ENCODE assay signal across 9 mouse cellular contexts in the genomic region with DNA sequence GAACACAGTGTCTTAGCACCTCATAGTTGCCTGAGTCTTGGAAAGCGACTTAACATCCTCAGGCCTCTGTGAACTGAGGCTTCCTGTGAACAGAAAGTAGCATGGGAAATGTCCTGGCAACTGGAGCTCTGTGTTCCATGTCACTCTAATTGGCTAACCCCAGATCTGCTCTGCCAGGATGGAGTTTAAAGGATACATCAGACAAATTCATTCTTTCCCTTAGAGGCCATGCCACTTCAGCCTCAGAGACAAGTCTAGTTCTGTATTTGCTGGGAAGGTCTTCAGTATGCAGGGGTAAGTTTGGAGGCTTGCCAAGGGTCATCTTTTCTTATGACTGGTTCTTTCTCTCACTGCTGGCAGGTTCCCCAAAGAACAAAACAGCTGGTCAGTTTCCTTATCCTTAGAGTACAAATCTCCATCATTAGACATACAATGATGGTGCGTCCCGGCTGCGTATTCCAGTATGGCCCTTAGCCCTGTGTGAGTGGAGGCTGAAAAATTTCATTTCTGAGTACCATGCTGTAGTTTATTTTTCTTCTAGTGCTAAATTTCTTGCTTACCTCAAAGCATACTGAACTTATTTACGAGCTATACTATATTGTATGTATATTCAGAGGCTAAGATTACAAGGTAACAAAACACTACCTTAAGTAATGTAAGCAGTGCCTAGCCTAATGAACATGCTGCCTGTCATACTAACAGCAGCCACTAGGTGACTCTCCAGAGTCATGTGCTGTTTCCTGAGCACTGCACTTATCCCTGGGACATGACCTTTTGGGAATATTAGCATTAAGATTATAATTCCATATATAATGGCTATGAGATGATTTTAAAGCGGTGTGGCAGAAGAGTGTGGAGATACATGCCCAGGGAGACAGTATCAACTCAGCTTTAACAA. TPM values are rescaled to one million over a fixed set of nuclear protein-coding genes. Genes with fewer than 3 reads are reported as not detected.
DNase-seq lines count a peak whose midpoint lies in the region; ATAC-seq lines count a peak whose summit lies in the region.
"Had no signal": no experiment of that assay in that cellular context is flagged by ENCODE, and none has a peak within 500 bp of the region (broad histone marks: within the 10 kb centered on the region; RNA-seq: fewer than 3 reads in every experiment).

No protein-coding gene starts in this region.

- H3K27me3 ChIP-seq in embryonic facial prominence, embryonic 12.5 days = no peaks in the 10 kb centered on the region
- no peaks in the 10 kb centered on the region for H3K27me3 ChIP-seq in heart, embryonic 16.5 days (ENCODE audit: control insufficient read depth, insufficient read depth, low read length)
- no peaks in the 10 kb centered on the region for H3K27me3 ChIP-seq in liver, embryonic 13.5 days
- H3K27me3 ChIP-seq in neural tube, embryonic 11.5 days (ENCODE audit: control insufficient read depth, insufficient read depth, low read length) = no peaks in the 10 kb centered on the region

- H3K27ac ChIP-seq in ES-E14 (ENCODE audit: insufficient read depth, low read depth, low read length, poor library complexity, severe bottlenecking) = no peak overlapping the region
- no peak overlapping the region for H3K27ac ChIP-seq in embryonic facial prominence, embryonic 12.5 days
- H3K27ac ChIP-seq in heart, embryonic 16.5 days (ENCODE audit: low read length) = peak overlapping the region; percentile 37; the same call in 1 of the 2 replicates
- no peak overlapping the region for H3K27ac ChIP-seq in liver, embryonic 13.5 days
- no peak overlapping the region for H3K27ac ChIP-seq in neural tube, embryonic 11.5 days (ENCODE audit: low read depth, low read length)

- no peaks in the 10 kb centered on the region for H3K4me1 ChIP-seq in ES-E14 (ENCODE audit: control insufficient read depth in 2 of 2, insufficient read depth in 2 of 2, low read length in 2 of 2, poor library complexity in 1 of 2)
- no peaks in the 10 kb centered on the region for H3K4me1 ChIP-seq in embryonic facial prominence, embryonic 12.5 days
- H3K4me1 ChIP-seq in heart, embryonic 16.5 days (ENCODE audit: control insufficient read depth, insufficient read depth, low read length) = peaks cover 5% of the 10 kb centered on the region
- H3K4me1 ChIP-seq in liver, embryonic 13.5 days (replicated peaks) = no peaks in the 10 kb centered on the region
- no peaks in the 10 kb centered on the region for H3K4me1 ChIP-seq in neural tube, embryonic 11.5 days (ENCODE audit: control insufficient read depth, insufficient read depth, low read length)

- peak; percentile 52 for DNase-seq in ES-E14 (ENCODE audit: low read depth, low spot score)
- peak; percentile 53 for DNase-seq in adrenal gland, postnatal 25 days
- DNase-seq in kidney, postnatal 10 days = peak; percentile 84
- no peak for DNase-seq in liver, embryonic 13.5 days
- peak; percentile 56 for DNase-seq in neural tube, embryonic 11.5 days (ENCODE audit: low spot score)
- peak; percentile 50 for DNase-seq in thymus, postnatal 0 days (ENCODE audit: low spot score)

- ATAC-seq in embryonic facial prominence, embryonic 12.5 days (ENCODE audit: insufficient number of reproducible peaks, insufficient read depth, low FRiP score, low TSS enrichment) = peak; percentile 64; the same call in 1 of the 2 replicates
- ATAC-seq in heart, embryonic 16.5 days (replicated peaks; ENCODE audit: extremely low read depth, insufficient read depth, low FRiP score) = no peak
- peak; percentile 73 for ATAC-seq in liver, embryonic 13.5 days (ENCODE audit: low read depth)
- peak; percentile 70 for ATAC-seq in neural tube, embryonic 11.5 days (ENCODE audit: insufficient read depth, low FRiP score, low TSS enrichment)

- H3K4me3 ChIP-seq in ES-E14 (ENCODE audit: insufficient read depth in 1 of 2, low read depth in 1 of 2, low read length in 2 of 2, poor library complexity in 1 of 2, severe bottlenecking in 1 of 2) = no peak overlapping the region
- no peak overlapping the region for H3K4me3 ChIP-seq in embryonic facial prominence, embryonic 12.5 days
- no peak overlapping the region for H3K4me3 ChIP-seq in heart, embryonic 16.5 days (ENCODE audit: low read length)
- no peak overlapping the region for H3K4me3 ChIP-seq in liver, embryonic 13.5 days (replicated peaks)
- H3K4me3 ChIP-seq in neural tube, embryonic 11.5 days (ENCODE audit: low read depth, low read length) = no peak overlapping the region

- H3K9me3 ChIP-seq in ES-E14 (ENCODE audit: control insufficient read depth, insufficient read depth, low read depth, low read length) = no peaks in the 10 kb centered on the region
- no peaks in the 10 kb centered on the region for H3K9me3 ChIP-seq in embryonic facial prominence, embryonic 12.5 days
- no peaks in the 10 kb centered on the region for H3K9me3 ChIP-seq in heart, embryonic 16.5 days (replicated peaks; ENCODE audit: control insufficient read depth, low read length)
- H3K9me3 ChIP-seq in liver, embryonic 13.5 days (replicated peaks) = no peaks in the 10 kb centered on the region
- H3K9me3 ChIP-seq in neural tube, embryonic 11.5 days (ENCODE audit: control insufficient read depth, low read length) = no peaks in the 10 kb centered on the region

- peaks cover 12% of the 10 kb centered on the region; the same call in 1 of the 2 replicates for H3K36me3 ChIP-seq in ES-E14 (ENCODE audit: control insufficient read depth, insufficient read depth, low read length, poor library complexity, severe bottlenecking)
- peaks cover 28% of the 10 kb centered on the region for H3K36me3 ChIP-seq in embryonic facial prominence, embryonic 12.5 days
- H3K36me3 ChIP-seq in heart, embryonic 16.5 days (ENCODE audit: control insufficient read depth, insufficient read depth) = peaks cover 29% of the 10 kb centered on the region
- H3K36me3 ChIP-seq in liver, embryonic 13.5 days = peaks cover 34% of the 10 kb centered on the region
- H3K36me3 ChIP-seq in neural tube, embryonic 11.5 days (ENCODE audit: control insufficient read depth, insufficient read depth, low read length) = no peaks in the 10 kb centered on the region

- no peak overlapping the region for H3K4me2 ChIP-seq in embryonic facial prominence, embryonic 12.5 days (replicated peaks)
- H3K4me2 ChIP-seq in heart, embryonic 16.5 days (ENCODE audit: low read depth, low read length) = no peak overlapping the region
- no peak overlapping the region for H3K4me2 ChIP-seq in liver, embryonic 13.5 days
- H3K4me2 ChIP-seq in neural tube, embryonic 11.5 days (ENCODE audit: low read depth) = no peak overlapping the region

- 63% methylated on average over 6 of the region's 6 CpGs for WGBS in embryonic facial prominence, embryonic 12.5 days
- WGBS in heart, embryonic 16.5 days = 52% methylated on average over 6 of the region's 6 CpGs
- WGBS in liver, embryonic 13.5 days (ENCODE audit: insufficient replicate concordance) = 67% methylated on average over 6 of the region's 6 CpGs
- WGBS in neural tube, embryonic 11.5 days = 60% methylated on average over 6 of the region's 6 CpGs

- in situ Hi-C loops in ES-E14 (cut with MboI; ENCODE audit: low sequenced_read_pairs in 2 of 2, unreplicated experiment in 2 of 2) = no loop called here

- H3K9ac ChIP-seq in ES-E14 (ENCODE audit: insufficient read depth, low read depth, low read length, poor library complexity, severe bottlenecking) = no peak overlapping the region
- H3K9ac ChIP-seq in embryonic facial prominence, embryonic 12.5 days = no peak overlapping the region
- H3K9ac ChIP-seq in heart, embryonic 16.5 days (ENCODE audit: low read length) = no peak overlapping the region
- no peak overlapping the region for H3K9ac ChIP-seq in liver, embryonic 13.5 days
- H3K9ac ChIP-seq in neural tube, embryonic 11.5 days (ENCODE audit: low read length) = no peak overlapping the region

RNA-seq across cellular contexts. Expression of a gene that starts 11.0 kb away (rescaled TPM):
- total RNA-seq in ES-E14 (2012; rRNA removed) = 14.7 and 25.6 TPM in 2 replicates
- 251 and 260 TPM in 2 replicates for total RNA-seq in adrenal gland, postnatal 25 days (2021)
- 56.4 and 56.6 TPM in 2 replicates for polyA plus RNA-seq in embryonic facial prominence, embryonic 12.5 days (2016; fragmentation: Nextera tagmentation; extraction: Ambion mirVana)
- 39.7 and 41.8 TPM in 2 replicates for polyA plus RNA-seq in heart, embryonic 16.5 days (2015; fragmentation: Nextera tagmentation; extraction: Ambion mirVana)
- polyA plus RNA-seq in liver, embryonic 13.5 days (2015; fragmentation: Nextera tagmentation; extraction: Ambion mirVana) = 35.4 and 38.3 TPM in 2 replicates
- polyA plus RNA-seq in neural tube, embryonic 11.5 days (2014; fragmentation: Nextera tagmentation; extraction: Ambion mirVana) = 24.3 and 24.6 TPM in 2 replicates
- 32.0 and 34.1 TPM in 2 replicates for polyA plus RNA-seq in thymus, postnatal 0 days (2015; fragmentation: Nextera tagmentation; extraction: Ambion mirVana)

RNA-seq across cellular contexts. Expression of a gene that starts 31.6 kb away (rescaled TPM):
- total RNA-seq in ES-E14 (2012; rRNA removed) = not detected in 2 replicates
- total RNA-seq in adrenal gland, postnatal 25 days (2021) = not detected in 2 replicates
- polyA plus RNA-seq in embryonic facial prominence, embryonic 12.5 days (2016; fragmentation: Nextera tagmentation; extraction: Ambion mirVana) = not detected in 2 replicates
- 0.05 TPM in 1 of 2 replicates, not detected in the other for polyA plus RNA-seq in heart, embryonic 16.5 days (2015; fragmentation: Nextera tagmentation; extraction: Ambion mirVana)
- polyA plus RNA-seq in liver, embryonic 13.5 days (2015; fragmentation: Nextera tagmentation; extraction: Ambion mirVana) = not detected in 2 replicates
- polyA plus RNA-seq in neural tube, embryonic 11.5 days (2014; fragmentation: Nextera tagmentation; extraction: Ambion mirVana) = not detected in 2 replicates
- polyA plus RNA-seq in thymus, postnatal 0 days (2015; fragmentation: Nextera tagmentation; extraction: Ambion mirVana) = not detected in 2 replicates
- total RNA-seq: layer of hippocampus, adult 18-20 months had no signal

RNA-seq across cellular contexts. Expression of a gene that starts 33.7 kb away (rescaled TPM):
- not detected in 2 replicates for total RNA-seq in ES-E14 (2012; rRNA removed)
- total RNA-seq in adrenal gland, postnatal 25 days (2021) = not detected in 2 replicates
- not detected in 2 replicates for polyA plus RNA-seq in embryonic facial prominence, embryonic 12.5 days (2016; fragmentation: Nextera tagmentation; extraction: Ambion mirVana)
- polyA plus RNA-seq in heart, embryonic 16.5 days (2015; fragmentation: Nextera tagmentation; extraction: Ambion mirVana) = not detected in 2 replicates
- not detected in 2 replicates for polyA plus RNA-seq in liver, embryonic 13.5 days (2015; fragmentation: Nextera tagmentation; extraction: Ambion mirVana)
- not detected in 2 replicates for polyA plus RNA-seq in neural tube, embryonic 11.5 days (2014; fragmentation: Nextera tagmentation; extraction: Ambion mirVana)
- 0.45 and 0.74 TPM in 2 replicates for polyA plus RNA-seq in thymus, postnatal 0 days (2015; fragmentation: Nextera tagmentation; extraction: Ambion mirVana)
- total RNA-seq: layer of hippocampus, adult 18-20 months had no signal

RNA-seq across cellular contexts. Expression of a gene that starts 37.0 kb away (rescaled TPM):
- total RNA-seq in ES-E14 (2012; rRNA removed) = 0.45 TPM in 1 of 2 replicates, not detected in the other
- total RNA-seq in adrenal gland, postnatal 25 days (2021) = 0.24 TPM in 1 of 2 replicates, not detected in the other
- 0.04 TPM in 1 of 2 replicates, not detected in the other for polyA plus RNA-seq in embryonic facial prominence, embryonic 12.5 days (2016; fragmentation: Nextera tagmentation; extraction: Ambion mirVana)
- polyA plus RNA-seq in heart, embryonic 16.5 days (2015; fragmentation: Nextera tagmentation; extraction: Ambion mirVana) = 0.30 and 0.39 TPM in 2 replicates
- polyA plus RNA-seq in liver, embryonic 13.5 days (2015; fragmentation: Nextera tagmentation; extraction: Ambion mirVana) = 0.65 and 0.95 TPM in 2 replicates
- not detected in 2 replicates for polyA plus RNA-seq in neural tube, embryonic 11.5 days (2014; fragmentation: Nextera tagmentation; extraction: Ambion mirVana)
- polyA plus RNA-seq in thymus, postnatal 0 days (2015; fragmentation: Nextera tagmentation; extraction: Ambion mirVana) = 0.09 and 0.12 TPM in 2 replicates
- total RNA-seq: layer of hippocampus, adult 18-20 months had no signal

RNA-seq across cellular contexts. Expression of a gene that starts 47.6 kb away (rescaled TPM):
- not detected in 2 replicates for total RNA-seq in ES-E14 (2012; rRNA removed)
- total RNA-seq in adrenal gland, postnatal 25 days (2021) = not detected in 2 replicates
- 0.32 TPM in 1 of 2 replicates, not detected in the other for polyA plus RNA-seq in embryonic facial prominence, embryonic 12.5 days (2016; fragmentation: Nextera tagmentation; extraction: Ambion mirVana)
- polyA plus RNA-seq in heart, embryonic 16.5 days (2015; fragmentation: Nextera tagmentation; extraction: Ambion mirVana) = 1.0 and 2.6 TPM in 2 replicates
- polyA plus RNA-seq in liver, embryonic 13.5 days (2015; fragmentation: Nextera tagmentation; extraction: Ambion mirVana) = 0.27 and 0.48 TPM in 2 replicates
- not detected in 2 replicates for polyA plus RNA-seq in neural tube, embryonic 11.5 days (2014; fragmentation: Nextera tagmentation; extraction: Ambion mirVana)
- 9.1 and 12.2 TPM in 2 replicates for polyA plus RNA-seq in thymus, postnatal 0 days (2015; fragmentation: Nextera tagmentation; extraction: Ambion mirVana)
- total RNA-seq: layer of hippocampus, adult 18-20 months had no signal
